Mouse (Mus musculus) hindbrain, embryonic 16.5 days (tissue): ENCODE data around the gene Sdk2. TPM values are rescaled to one million over a fixed set of nuclear protein-coding genes. Genes with fewer than 3 reads are reported as not detected.
A peak's percentile ranks its signal among the peaks of the same experiment; 100 is the strongest.

Experiments used
- ATAC-seq: fragments of 200-750 bp; cut with Nextera tagmentation; 2 replicates; pipeline ENCODE4 v1.8.0; 2017; ENCODE audit warnings: moderate TSS enrichment, moderate library complexity
- H3K27ac ChIP-seq: fragments of 300-500 bp; sonication (generic); 2 replicates; pipeline ENCODE4 v1.5.1; 2014; ENCODE audit warnings: low read depth, mild to moderate bottlenecking, control low read depth, low read length, moderate library complexity
- H3K27me3 ChIP-seq: fragments of 300-500 bp; sonication (generic); replicated peaks from 2 replicates; pipeline ENCODE4 v1.6.1; 2014; ENCODE audit warnings: low read length; ENCODE audit not compliant: control insufficient read depth, insufficient read depth
- H3K36me3 ChIP-seq: fragments of 300-500 bp; sonication (generic); 2 replicates; pipeline ENCODE4 v1.6.1; 2014; ENCODE audit warnings: mild to moderate bottlenecking, low read length, moderate library complexity, mixed read lengths; ENCODE audit not compliant: control insufficient read depth, insufficient read depth
- H3K4me1 ChIP-seq: fragments of 300-500 bp; sonication (generic); 2 replicates; pipeline ENCODE4 v1.6.1; 2014; ENCODE audit warnings: low read depth, low read length; ENCODE audit not compliant: control insufficient read depth, insufficient read depth
- H3K4me2 ChIP-seq: fragments of 300-500 bp; sonication (generic); 2 replicates; pipeline ENCODE4 v1.6.1; 2014; ENCODE audit warnings: mild to moderate bottlenecking, low read length, control low read depth, moderate library complexity
- H3K4me3 ChIP-seq: fragments of 300-500 bp; sonication (generic); 2 replicates; pipeline ENCODE4 v1.5.1; 2014; ENCODE audit warnings: mild to moderate bottlenecking, low read length, control low read depth, moderate library complexity
- H3K9ac ChIP-seq: fragments of 300-500 bp; sonication (generic); 2 replicates; pipeline ENCODE4 v1.6.1; 2014; ENCODE audit warnings: low read depth, mild to moderate bottlenecking, control low read depth, low read length, moderate library complexity
- H3K9me3 ChIP-seq: fragments of 300-500 bp; sonication (generic); 2 replicates; pipeline ENCODE4 v1.6.1; 2014; ENCODE audit warnings: mild to moderate bottlenecking, low read length, moderate library complexity; ENCODE audit not compliant: control insufficient read depth
- WGBS: fragments of 180-500 bp; shearing (Covaris S2); extraction: QIAGEN DNeasy Blood & Tissue Kit; methylation state at CpG from one replicate; pipeline ENCODE4 v1.1.7; 2014; 5-methylcytosine and 5-hydroxymethylcytosine counted together
- polyA plus RNA-seq: library from polyadenylated mRNA; unstranded; fragments of >200 nt; fragmentation: Nextera tagmentation; extraction: Ambion mirVana; gene quantifications from 2 replicates; pipeline ENCODE4 v1.2.1, GENCODE M21; 2015

Gene Sdk2
- polyA plus RNA-seq, 1 experiment from 2014 or later, result 3.3 TPM

DNA sequence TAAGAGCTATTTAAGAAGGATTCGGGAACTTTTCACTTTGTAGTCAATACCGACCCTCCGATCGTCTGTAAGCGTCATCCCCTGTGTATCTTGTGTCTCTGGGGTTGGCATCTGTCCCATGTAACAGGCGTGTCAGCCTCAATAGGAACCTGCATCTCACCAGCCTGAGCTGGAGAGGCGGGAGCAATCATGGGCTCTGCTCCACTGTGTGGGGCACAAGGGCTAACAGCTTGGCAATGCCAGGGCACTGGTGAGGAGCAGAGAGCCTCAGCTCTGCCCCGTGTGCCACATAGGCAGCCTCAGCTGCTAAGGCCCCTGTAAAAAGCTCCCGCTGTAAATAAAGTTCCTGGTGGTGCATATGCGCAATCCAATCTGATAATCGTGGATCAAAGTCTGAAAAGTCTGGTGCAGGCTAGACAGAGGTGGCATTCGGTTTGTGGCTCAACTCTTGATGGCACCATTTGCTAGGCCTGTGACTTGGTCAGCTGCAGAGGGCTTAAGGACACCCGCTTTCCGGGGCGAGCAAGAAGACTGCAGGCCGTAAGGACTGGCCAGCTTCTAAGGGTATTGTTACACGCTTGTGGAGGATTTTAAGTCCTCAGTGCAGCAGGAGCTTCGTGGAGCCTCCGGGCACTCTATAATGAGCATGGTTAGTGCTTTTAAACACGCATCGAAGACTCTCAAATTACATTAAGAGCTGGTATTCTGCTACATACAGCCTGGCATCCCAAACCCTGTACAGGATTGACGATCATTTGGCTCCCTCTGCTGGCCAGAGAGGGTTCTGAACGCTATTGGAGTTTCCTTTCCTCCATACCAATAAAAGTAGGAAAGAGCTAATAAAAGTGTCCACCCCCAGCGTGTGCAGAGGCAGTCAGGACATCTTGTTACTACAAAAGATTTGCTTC is 256.0 kb downstream of the Sdk2 start:
- peak overlapping the region; percentile 25 for H3K9ac ChIP-seq

DNA sequence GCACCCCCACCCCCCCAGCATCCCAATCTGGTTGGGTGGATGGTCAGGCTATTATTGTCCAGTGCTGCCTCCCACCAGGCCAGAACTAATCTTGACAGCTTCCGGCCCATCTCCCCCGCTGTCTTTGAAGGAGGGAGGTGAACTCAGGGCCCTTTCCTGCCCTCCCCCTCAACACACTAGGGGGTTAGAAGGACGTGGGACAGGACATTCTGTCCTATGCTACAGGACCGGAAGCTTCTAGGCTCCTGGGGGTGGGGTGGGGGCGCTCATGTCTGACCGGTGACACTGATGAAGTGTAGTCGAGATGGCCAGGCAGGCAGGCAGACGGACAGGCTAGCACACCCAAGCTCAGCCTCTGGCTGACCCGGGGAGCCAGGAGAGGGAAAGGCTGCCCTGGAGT is 259.8 kb downstream of the Sdk2 start:
- H3K4me3 ChIP-seq, result no peak overlapping the region
- no peaks in the 10 kb centered on the region for H3K9me3 ChIP-seq
- H3K27ac ChIP-seq, result no peak overlapping the region
- no peaks in the 10 kb centered on the region for H3K36me3 ChIP-seq
- H3K27me3 ChIP-seq, result no peaks in the 10 kb centered on the region
- H3K4me2 ChIP-seq, result no peak overlapping the region
- H3K9ac ChIP-seq, result no peak overlapping the region
- 24% methylated on average over 9 of the region's 9 CpGs for WGBS
- H3K4me1 ChIP-seq, result peaks cover 6% of the 10 kb centered on the region
- no peak for ATAC-seq

More for the DNA sequence above, 256.0 kb downstream of the Sdk2 start:
- Histone ChIP-seq H3K9me3 (no peaks in the 10 kb centered on the region), H3K27ac (no peak overlapping the region), H3K4me1 (peaks cover 6% of the 10 kb centered on the region), H3K4me2 (peak overlapping the region; percentile 16; the same call in 1 of the 2 replicates), H3K27me3 (no peaks in the 10 kb centered on the region), H3K4me3 (no peak overlapping the region), H3K36me3 (no peaks in the 10 kb centered on the region)
- peak; percentile 91 for ATAC-seq
- 37% methylated on average over 24 of the region's 24 CpGs for WGBS

DNA sequence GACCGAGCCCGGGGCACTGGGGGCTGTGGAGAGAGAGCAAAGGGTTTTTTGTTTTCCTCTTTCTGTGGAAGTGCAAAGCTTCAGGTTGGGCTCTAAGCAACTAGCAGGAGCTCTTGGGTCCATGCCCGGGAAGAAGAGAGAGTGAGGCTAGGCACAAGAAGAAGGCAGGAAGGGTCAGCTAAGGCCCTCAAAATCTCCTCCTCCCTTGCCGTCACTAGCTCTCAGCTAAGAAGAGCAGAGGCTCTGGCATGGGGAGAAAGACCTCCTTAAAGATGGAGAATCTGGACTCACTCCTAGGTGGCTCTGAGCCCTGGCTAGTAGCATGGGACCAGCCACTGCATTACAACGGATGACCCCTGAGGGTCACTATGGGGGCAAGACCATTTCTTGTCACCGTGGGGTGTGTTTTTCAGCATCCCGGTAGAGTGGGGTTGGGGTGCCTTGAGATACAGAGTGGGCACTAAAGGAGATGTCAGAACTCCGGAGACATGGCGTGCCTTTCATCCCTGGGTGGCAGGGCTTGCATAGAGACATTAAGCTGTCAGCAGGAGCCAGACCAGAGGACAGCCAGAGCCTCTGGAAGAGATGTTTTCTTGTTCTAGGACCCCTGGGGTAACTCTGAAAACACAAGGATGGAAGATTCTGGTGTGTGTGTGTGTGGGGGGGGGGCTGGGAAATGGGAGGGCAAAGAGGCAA is 260.3 kb downstream of the Sdk2 start:
- Histone ChIP-seq H3K4me3 (no peak overlapping the region), H3K4me1 (peaks cover 6% of the 10 kb centered on the region), H3K4me2 (no peak overlapping the region), H3K36me3 (no peaks in the 10 kb centered on the region), H3K27ac (peak overlapping the region; percentile 32; the same call in 1 of the 2 replicates), H3K9me3 (no peaks in the 10 kb centered on the region), H3K9ac (no peak overlapping the region), H3K27me3 (no peaks in the 10 kb centered on the region)
- WGBS, result 39% methylated on average over 9 of the region's 9 CpGs
- 0 out of 2 replicates have a peak, but pooled peaks have one; percentile 26 for ATAC-seq

DNA sequence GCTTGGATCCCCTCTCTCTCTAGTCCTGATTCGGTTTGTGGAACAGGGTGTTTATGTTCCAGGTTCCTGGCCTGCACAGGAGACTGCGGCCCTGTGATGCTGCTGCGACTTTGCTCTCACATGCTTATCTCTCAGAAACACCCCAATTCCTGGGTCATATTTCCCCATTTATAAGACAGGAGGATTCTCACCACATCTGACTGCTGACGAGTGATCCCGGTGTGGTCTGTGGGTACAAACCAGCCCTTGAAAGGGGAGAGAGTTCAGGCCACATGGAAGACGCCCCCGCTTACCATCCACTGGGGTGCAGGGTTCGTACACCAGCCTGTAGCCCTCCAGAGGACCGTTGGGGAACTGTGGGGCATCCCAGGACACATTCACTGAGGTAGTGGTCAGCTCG is 260.9 kb downstream of the Sdk2 start:
- Histone ChIP-seq H3K4me2 (no peak overlapping the region), H3K9ac (no peak overlapping the region), H3K9me3 (no peaks in the 10 kb centered on the region), H3K27ac (peak overlapping the region; percentile 32; the same call in 1 of the 2 replicates), H3K27me3 (no peaks in the 10 kb centered on the region), H3K4me1 (peaks cover 5% of the 10 kb centered on the region), H3K36me3 (no peaks in the 10 kb centered on the region), H3K4me3 (no peak overlapping the region)
- 73% methylated on average over 10 of the region's 10 CpGs for whole genome bisulfite sequencing
- 0 out of 2 replicates have a peak, but pooled peaks have one; percentile 19 for ATAC-seq

DNA sequence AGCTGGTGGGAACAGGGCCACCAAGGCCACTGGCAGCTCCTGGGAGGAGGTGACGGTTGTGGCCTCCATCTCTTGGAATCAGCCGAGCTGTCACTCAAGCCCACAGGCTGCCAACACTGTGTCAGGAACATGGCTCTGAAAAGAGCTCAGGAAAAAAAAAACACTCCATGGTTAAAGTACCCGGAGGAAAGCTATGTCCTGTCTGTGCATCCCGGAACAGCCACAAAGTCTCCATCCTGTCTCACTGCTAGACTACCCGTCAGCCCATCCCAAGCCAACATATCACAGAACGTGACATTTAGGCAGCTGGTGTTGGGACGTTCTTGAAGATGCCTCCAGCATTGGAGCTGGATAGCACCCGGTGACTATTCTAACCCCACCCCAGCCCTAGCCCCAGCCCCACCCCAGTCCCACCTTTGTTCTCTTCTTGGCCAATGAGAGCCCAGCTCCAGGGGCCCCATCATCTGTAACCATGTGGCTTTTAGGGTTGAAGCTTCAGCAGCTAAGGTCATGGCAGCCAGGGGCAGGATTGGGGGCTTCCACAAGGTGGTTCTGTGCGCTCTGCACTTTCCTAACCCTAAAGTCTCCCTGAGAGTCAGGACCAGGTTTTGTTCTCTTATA is 263.4 kb downstream of the Sdk2 start:
- no peaks in the 10 kb centered on the region for H3K27me3 ChIP-seq
- no peak overlapping the region for H3K4me3 ChIP-seq
- H3K27ac ChIP-seq, result no peak overlapping the region
- no peak overlapping the region for H3K4me2 ChIP-seq
- no peak overlapping the region for H3K9ac ChIP-seq
- 67% methylated on average over 9 of the region's 9 CpGs for WGBS
- no peaks in the 10 kb centered on the region; the same call in none of the 2 replicates for H3K4me1 ChIP-seq
- ATAC-seq, result no peak
- no peaks in the 10 kb centered on the region for H3K36me3 ChIP-seq
- H3K9me3 ChIP-seq, result no peaks in the 10 kb centered on the region

DNA sequence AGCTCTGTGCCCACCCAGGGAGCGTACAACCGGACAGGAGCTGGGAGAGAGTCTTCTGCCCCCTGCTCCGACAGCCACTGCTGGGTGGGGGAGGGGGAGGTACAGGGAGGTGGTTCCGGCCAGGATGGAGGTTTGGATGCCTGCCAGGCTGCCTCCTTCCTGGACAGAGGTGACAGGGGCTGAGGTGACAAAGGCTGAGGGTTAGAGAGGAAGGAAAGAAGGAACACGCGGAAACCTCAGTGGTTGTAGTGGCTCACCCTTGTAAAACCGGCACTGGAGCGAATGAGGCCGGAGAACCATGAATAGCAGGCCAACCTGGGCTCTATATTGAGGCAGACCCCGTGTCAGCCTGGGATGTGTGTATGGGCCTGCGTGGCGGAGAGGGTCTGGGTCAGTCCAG is 264.4 kb downstream of the Sdk2 start:
- 57% methylated on average over 12 of the region's 12 CpGs for WGBS
- no peak overlapping the region for H3K9ac ChIP-seq
- H3K27me3 ChIP-seq, result no peaks in the 10 kb centered on the region
- no peak overlapping the region for H3K4me2 ChIP-seq
- H3K36me3 ChIP-seq, result no peaks in the 10 kb centered on the region
- H3K27ac ChIP-seq, result no peak overlapping the region
- ATAC-seq, result no peak
- H3K9me3 ChIP-seq, result no peaks in the 10 kb centered on the region
- H3K4me3 ChIP-seq, result no peak overlapping the region
- H3K4me1 ChIP-seq, result peaks cover 2% of the 10 kb centered on the region

DNA sequence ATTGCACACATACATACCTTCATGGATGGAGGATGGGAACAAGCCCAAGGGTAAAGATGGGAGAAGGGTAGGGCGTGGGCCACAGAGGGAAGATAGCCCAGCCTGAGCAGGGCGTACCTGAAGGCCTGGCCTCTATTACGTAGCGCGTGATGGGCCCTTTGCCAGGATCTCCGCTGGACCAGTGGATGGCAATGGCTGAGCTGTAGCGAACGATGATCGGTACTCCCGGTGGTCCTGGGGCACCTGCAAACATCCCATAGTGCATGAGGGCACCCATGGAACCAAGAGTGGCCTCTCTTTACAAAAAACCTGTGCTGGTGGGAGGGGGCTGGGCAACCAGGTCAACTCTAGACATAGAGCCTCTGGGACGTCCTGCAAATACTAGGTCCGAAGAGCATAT is 266.8 kb downstream of the Sdk2 start:
- H3K27me3 ChIP-seq, result no peaks in the 10 kb centered on the region
- peaks cover 8% of the 10 kb centered on the region for H3K4me1 ChIP-seq
- ATAC-seq, result no peak
- H3K4me3 ChIP-seq, result no peak overlapping the region
- no peak overlapping the region for H3K4me2 ChIP-seq
- 98% methylated on average over 12 of the region's 12 CpGs for WGBS
- H3K9ac ChIP-seq, result no peak overlapping the region
- no peaks in the 10 kb centered on the region for H3K36me3 ChIP-seq
- no peak overlapping the region for H3K27ac ChIP-seq
- H3K9me3 ChIP-seq, result no peaks in the 10 kb centered on the region

DNA sequence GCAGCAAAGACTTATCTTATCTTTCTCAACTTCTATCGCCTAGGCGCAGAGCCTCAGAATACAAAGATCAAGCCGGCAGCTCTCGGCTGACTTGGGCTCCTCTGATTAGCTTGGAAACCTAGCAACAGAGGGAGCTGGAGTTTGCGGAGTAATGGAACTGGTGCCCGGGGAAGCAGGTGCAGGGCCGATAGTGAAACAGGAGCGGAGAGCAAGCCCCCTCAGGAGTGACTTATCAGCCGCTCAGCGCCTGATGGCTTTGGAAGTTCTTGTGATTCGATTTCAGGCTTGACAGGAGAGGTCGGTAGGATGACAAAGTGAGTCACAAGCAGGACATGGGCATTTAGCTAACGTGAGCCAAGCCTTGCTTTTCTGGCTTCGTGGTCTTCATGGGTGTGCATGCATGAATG is 267.8 kb downstream of the Sdk2 start:
- Histone ChIP-seq H3K9ac (no peak overlapping the region; the same call in 1 of the 2 replicates), H3K9me3 (no peaks in the 10 kb centered on the region), H3K36me3 (no peaks in the 10 kb centered on the region), H3K4me1 (peaks cover 8% of the 10 kb centered on the region), H3K4me2 (no peak overlapping the region), H3K27me3 (no peaks in the 10 kb centered on the region), H3K4me3 (no peak overlapping the region), H3K27ac (no peak overlapping the region)
- WGBS, result 28% methylated on average over 14 of the region's 14 CpGs
- ATAC-seq, result no peak

DNA sequence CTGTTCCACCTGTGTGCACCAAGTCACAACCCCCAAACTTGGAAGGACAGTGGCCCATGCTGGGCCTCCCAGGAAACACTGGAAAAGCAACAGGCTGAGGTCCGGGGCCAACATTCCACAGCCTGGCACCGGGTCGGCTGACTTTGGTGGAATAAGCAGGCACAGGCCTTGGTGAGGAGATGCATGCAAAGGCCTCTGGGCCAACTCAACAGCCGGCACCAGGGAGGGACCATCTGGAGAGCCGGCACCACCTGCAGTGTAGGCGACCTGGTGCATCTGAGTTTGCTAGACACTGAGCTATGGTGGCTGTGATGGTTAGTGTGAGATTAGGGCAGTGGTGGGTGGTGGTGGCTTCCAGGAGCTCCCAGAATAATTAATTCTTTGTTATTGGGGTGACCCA is 268.8 kb downstream of the Sdk2 start:
- no peak overlapping the region for H3K27ac ChIP-seq
- 0 out of 2 replicates have a peak, but pooled peaks cover under 1% of the 10 kb centered on the region for H3K36me3 ChIP-seq
- no peak overlapping the region for H3K9ac ChIP-seq

More for the DNA sequence above, 268.8 kb downstream of the Sdk2 start:
- H3K9me3 ChIP-seq, result no peaks in the 10 kb centered on the region
- H3K4me1 ChIP-seq, result peaks cover 8% of the 10 kb centered on the region
- peak; percentile 45; the same call in 1 of the 2 replicates for ATAC-seq
- H3K4me3 ChIP-seq, result no peak overlapping the region
- WGBS, result 47% methylated on average over 6 of the region's 6 CpGs
- no peaks in the 10 kb centered on the region for H3K27me3 ChIP-seq
- no peak overlapping the region for H3K4me2 ChIP-seq
